Comparison of ENCODE assay signal across 27 mouse cellular contexts in the genomic region with DNA sequence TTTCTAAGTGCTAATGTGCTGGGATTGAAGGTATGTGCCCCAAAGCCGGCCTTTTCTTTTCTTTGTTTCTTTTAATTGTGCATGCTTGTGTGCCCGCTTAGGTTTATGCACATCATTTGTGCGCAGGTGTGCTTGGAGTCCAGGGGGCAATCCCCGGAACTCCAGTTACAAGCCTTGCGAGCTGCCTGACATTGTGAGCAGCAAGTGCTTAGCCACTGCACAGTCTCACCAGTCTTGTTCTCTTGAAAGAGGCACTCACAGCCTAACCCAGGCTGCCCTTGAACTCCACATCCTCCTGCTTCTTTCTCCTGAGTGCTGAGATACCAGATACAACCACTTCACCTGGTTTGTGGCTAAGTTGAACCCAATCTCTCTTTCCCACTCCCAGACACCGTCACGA. TPM values are rescaled to one million over a fixed set of nuclear protein-coding genes. Genes with fewer than 3 reads are reported as not detected.
DNase-seq lines count a peak whose midpoint lies in the region; ATAC-seq and TF ChIP-seq lines count a peak whose summit lies in the region.
"Had no signal": no experiment of that assay in that cellular context is flagged by ENCODE, and none has a peak within 500 bp of the region (broad histone marks: within the 10 kb centered on the region; RNA-seq: fewer than 3 reads in every experiment).

No protein-coding gene starts in this region.

- no peak for ATAC-seq in liver, embryonic 13.5 days (ENCODE audit: low read depth)
- no peak for ATAC-seq in liver, postnatal 0 days
- ATAC-seq: forebrain, embryonic 14.5 days had no signal

- DNase-seq in liver, embryonic 13.5 days = no peak
- DNase-seq in liver, postnatal 0 days = no peak
- DNase-seq in 416B (ENCODE audit: low read depth) = peak; percentile 61
- DNase-seq in ZHBTc4 (ENCODE audit: low read depth, low spot score) = peak; percentile 56
- DNase-seq in left cerebral cortex, adult 18-20 months (ENCODE audit: low spot score in 2 of 2) = no peak
- no peak for DNase-seq in kidney, postnatal 25 days
- DNase-seq: adrenal gland, postnatal 14 days; cerebellum, adult 9-10 months; gastrocnemius, adult 2 months; kidney, adult 9 months; kidney, postnatal 4 days; layer of hippocampus, adult 9-11 months; midbrain, embryonic 14.5 days; right cerebral cortex, postnatal 14 days; spleen, adult 18-20 months had no signal

- H3K4me2 ChIP-seq in liver, embryonic 13.5 days = no peak overlapping the region
- no peak overlapping the region for H3K4me2 ChIP-seq in liver, postnatal 0 days (ENCODE audit: low read depth, low read length)
- H3K4me2 ChIP-seq: embryonic facial prominence, embryonic 15.5 days; hindbrain, embryonic 15.5 days; neural tube, embryonic 12.5 days had no signal

- H3K27ac ChIP-seq in liver, embryonic 13.5 days = peak overlapping the region; percentile 56
- H3K27ac ChIP-seq in liver, postnatal 0 days (ENCODE audit: low read depth) = no peak overlapping the region
- peak overlapping the region; percentile 77 for H3K27ac ChIP-seq in ES-Bruce4 (ENCODE audit: insufficient read depth, low read length)
- H3K27ac ChIP-seq: embryonic facial prominence, embryonic 15.5 days; gastrocnemius, adult 2 months; hindbrain, embryonic 15.5 days; left cerebral cortex, adult 2 months; neural tube, embryonic 12.5 days had no signal

- no peak for TF ChIP-seq POLR2A in ES-Bruce4 (IDR thresholded peaks at IDR 0.05; ENCODE audit: insufficient read depth, low read length)

- WGBS in liver, embryonic 13.5 days (ENCODE audit: insufficient replicate concordance) = 69% methylated on average over 7 of the region's 7 CpGs
- 70% methylated on average over 7 of the region's 7 CpGs for WGBS in liver, postnatal 0 days (ENCODE audit: insufficient replicate concordance)

- no peak for TF ChIP-seq EP300 in liver, postnatal 0 days (IDR thresholded peaks at IDR 0.05; ENCODE audit: low read depth)
- 0 out of 2 replicates have a peak, but pooled peaks have one; percentile 51 for TF ChIP-seq EP300 in ES-Bruce4 (IDR thresholded peaks at IDR 0.05; ENCODE audit: insufficient read depth, low read depth, low read length)

- peaks cover 56% of the 10 kb centered on the region for H3K4me1 ChIP-seq in liver, embryonic 13.5 days (replicated peaks)
- H3K4me1 ChIP-seq in liver, postnatal 0 days (ENCODE audit: insufficient read depth) = peaks cover 25% of the 10 kb centered on the region
- H3K4me1 ChIP-seq in ES-Bruce4 (ENCODE audit: control insufficient read depth, insufficient read depth, low read length) = peaks cover 3% of the 10 kb centered on the region
- H3K4me1 ChIP-seq: embryonic facial prominence, embryonic 15.5 days; hindbrain, embryonic 15.5 days; neural tube, embryonic 12.5 days had no signal

- H3K36me3 ChIP-seq in liver, embryonic 13.5 days = no peaks in the 10 kb centered on the region
- no peaks in the 10 kb centered on the region for H3K36me3 ChIP-seq in liver, postnatal 0 days (replicated peaks; ENCODE audit: insufficient read depth, low read length)
- H3K36me3 ChIP-seq in ES-Bruce4 (ENCODE audit: control insufficient read depth, insufficient read depth, low read length, poor library complexity, severe bottlenecking) = no peaks in the 10 kb centered on the region
- H3K36me3 ChIP-seq: embryonic facial prominence, embryonic 15.5 days; heart, embryonic 10.5 days; hindbrain, embryonic 15.5 days; neural tube, embryonic 12.5 days had no signal

- H3K9ac ChIP-seq in liver, embryonic 13.5 days = no peak overlapping the region
- no peak overlapping the region for H3K9ac ChIP-seq in liver, postnatal 0 days (replicated peaks)
- H3K9ac ChIP-seq in ES-Bruce4 (ENCODE audit: low read depth, poor library complexity, severe bottlenecking) = 0 out of 2 replicates have a peak overlapping the region, but pooled peaks have one; percentile 0
- H3K9ac ChIP-seq: embryonic facial prominence, embryonic 15.5 days; hindbrain, embryonic 15.5 days; neural tube, embryonic 12.5 days had no signal

- no peaks in the 10 kb centered on the region for H3K9me3 ChIP-seq in liver, embryonic 13.5 days (replicated peaks)
- no peaks in the 10 kb centered on the region for H3K9me3 ChIP-seq in liver, postnatal 0 days (ENCODE audit: low read length)
- no peaks in the 10 kb centered on the region for H3K9me3 ChIP-seq in ES-Bruce4 (replicated peaks; ENCODE audit: control insufficient read depth, insufficient read depth, low read length, poor library complexity, severe bottlenecking)
- H3K9me3 ChIP-seq: embryonic facial prominence, embryonic 15.5 days; heart, embryonic 10.5 days; hindbrain, embryonic 15.5 days; neural tube, embryonic 12.5 days had no signal

- no peaks in the 10 kb centered on the region for H3K27me3 ChIP-seq in liver, embryonic 13.5 days
- H3K27me3 ChIP-seq in liver, postnatal 0 days (ENCODE audit: insufficient read depth, low read length) = no peaks in the 10 kb centered on the region
- H3K27me3 ChIP-seq in ES-Bruce4 (ENCODE audit: control insufficient read depth, insufficient read depth, low read length, poor library complexity, severe bottlenecking) = no peaks in the 10 kb centered on the region
- H3K27me3 ChIP-seq: embryonic facial prominence, embryonic 15.5 days; hindbrain, embryonic 15.5 days; neural tube, embryonic 12.5 days had no signal

- H3K4me3 ChIP-seq in liver, embryonic 13.5 days (replicated peaks) = no peak overlapping the region
- no peak overlapping the region for H3K4me3 ChIP-seq in liver, postnatal 0 days (ENCODE audit: low read depth, low read length)
- H3K4me3 ChIP-seq in ES-Bruce4 (ENCODE audit: low read depth, low read length) = no peak overlapping the region
- H3K4me3 ChIP-seq: embryonic facial prominence, embryonic 15.5 days; gastrocnemius, adult 2 months; heart, embryonic 10.5 days; hindbrain, embryonic 15.5 days; left cerebral cortex, adult 2 months; neural tube, embryonic 12.5 days had no signal

- no peak for TF ChIP-seq CTCF in liver, postnatal 0 days (IDR thresholded peaks at IDR 0.05; ENCODE audit: low read depth)
- no peak for TF ChIP-seq CTCF in ES-Bruce4 (IDR thresholded peaks at IDR 0.05; ENCODE audit: low read depth, low read length)

RNA-seq across cellular contexts. Expression of a gene that starts 12.5 kb away (rescaled TPM):
- 0.38 and 0.74 TPM in 2 replicates for polyA plus RNA-seq in liver, embryonic 13.5 days (2015; fragmentation: Nextera tagmentation; extraction: Ambion mirVana)
- polyA plus RNA-seq in liver, postnatal 0 days (2015; fragmentation: Nextera tagmentation; extraction: Ambion mirVana) = 65.0 and 73.7 TPM in 2 replicates
- 22.4 and 26.3 TPM in 2 replicates for polyA plus RNA-seq in ES-Bruce4 (2011; ENCODE audit: insufficient read depth, insufficient read length, low read depth, missing spikeins)
- total RNA-seq in left cerebral cortex, adult 18-20 months (2021) = under 1 TPM in 1 of 2 experiments, not detected in 1; 0.49 TPM
- total RNA-seq: common myeloid progenitor, adult 5-6 weeks; gastrocnemius, adult 2 months; hematopoietic stem cell, adult 5-6 weeks; megakaryocyte-erythroid progenitor cell, adult 5-6 weeks had no signal
- polyA plus RNA-seq: C2C12 had no signal

RNA-seq across cellular contexts. Expression of a gene that starts 26.8 kb away (rescaled TPM):
- polyA plus RNA-seq in liver, embryonic 13.5 days (2015; fragmentation: Nextera tagmentation; extraction: Ambion mirVana) = 0.15 and 0.32 TPM in 2 replicates
- polyA plus RNA-seq in liver, postnatal 0 days (2015; fragmentation: Nextera tagmentation; extraction: Ambion mirVana) = 0.13 and 0.32 TPM in 2 replicates
- 259 and 279 TPM in 2 replicates for polyA plus RNA-seq in ES-Bruce4 (2011; ENCODE audit: insufficient read depth, insufficient read length, low read depth, missing spikeins)
- not detected for total RNA-seq in left cerebral cortex, adult 18-20 months (2021)
- total RNA-seq: adrenal gland, postnatal 14 days; common myeloid progenitor, adult 5-6 weeks; gastrocnemius, adult 2 months; hematopoietic stem cell, adult 5-6 weeks; left cerebral cortex, adult 2 months; left cerebral cortex, postnatal 36 days; megakaryocyte-erythroid progenitor cell, adult 5-6 weeks had no signal
- polyA plus RNA-seq: forebrain, embryonic 14.5 days; midbrain, embryonic 14.5 days had no signal

RNA-seq across cellular contexts. Expression of a gene that starts 35.4 kb away (rescaled TPM):
- polyA plus RNA-seq in liver, embryonic 13.5 days (2015; fragmentation: Nextera tagmentation; extraction: Ambion mirVana) = 37.0 and 37.3 TPM in 2 replicates
- polyA plus RNA-seq in liver, postnatal 0 days (2015; fragmentation: Nextera tagmentation; extraction: Ambion mirVana) = 47.9 and 49.2 TPM in 2 replicates
- polyA plus RNA-seq in ES-Bruce4 (2011; ENCODE audit: insufficient read depth, insufficient read length, low read depth, missing spikeins) = 45.8 and 48.4 TPM in 2 replicates
- 10 to 100 TPM; 34.3 to 38.1 TPM for total RNA-seq in left cerebral cortex, adult 18-20 months (2021)

RNA-seq across cellular contexts. Expression of a gene that starts 41.4 kb away (rescaled TPM):
- 10.6 and 12.2 TPM in 2 replicates for polyA plus RNA-seq in liver, embryonic 13.5 days (2015; fragmentation: Nextera tagmentation; extraction: Ambion mirVana)
- polyA plus RNA-seq in liver, postnatal 0 days (2015; fragmentation: Nextera tagmentation; extraction: Ambion mirVana) = 17.3 and 21.7 TPM in 2 replicates
- polyA plus RNA-seq in ES-Bruce4 (2011; ENCODE audit: insufficient read depth, insufficient read length, low read depth, missing spikeins) = 36.3 and 37.5 TPM in 2 replicates
- total RNA-seq in left cerebral cortex, adult 18-20 months (2021) = 1 to 10 TPM; 7.4 to 9.7 TPM

RNA-seq across cellular contexts. Expression of a gene that starts 49.8 kb away (rescaled TPM):
- polyA plus RNA-seq in liver, embryonic 13.5 days (2015; fragmentation: Nextera tagmentation; extraction: Ambion mirVana) = 1.3 and 1.5 TPM in 2 replicates
- polyA plus RNA-seq in liver, postnatal 0 days (2015; fragmentation: Nextera tagmentation; extraction: Ambion mirVana) = 2.3 and 2.5 TPM in 2 replicates
- polyA plus RNA-seq in ES-Bruce4 (2011; ENCODE audit: insufficient read depth, insufficient read length, low read depth, missing spikeins) = 9.3 and 10.5 TPM in 2 replicates
- 100 to 1,000 TPM; 309 to 311 TPM for total RNA-seq in left cerebral cortex, adult 18-20 months (2021)
- total RNA-seq: hematopoietic stem cell, adult 5-6 weeks had no signal

Comparison
In these comparisons a context has a peak if more than half of its experiments do, and no peak if none do; other contexts are left out.
1. RNA of a gene that starts 12.5 kb away (polyA plus RNA-seq): 65.0 to 73.7 TPM in liver, postnatal 0 days and 22.4 to 26.3 TPM in ES-Bruce4; 0.38 to 0.74 TPM in liver, embryonic 13.5 days; every median in the first group is over 10 times any median in the second.
2. DNase-seq: peak in 416B (single experiment) and ZHBTc4 (single experiment); none in liver, embryonic 13.5 days (single experiment), liver, postnatal 0 days (single experiment), left cerebral cortex, adult 18-20 months (0 of 2) and kidney, postnatal 25 days (0 of 2).
3. RNA of a gene that starts 26.8 kb away (polyA plus RNA-seq): 259 to 279 TPM in ES-Bruce4; 0.13 to 0.32 TPM in liver, postnatal 0 days and 0.15 to 0.32 TPM in liver, embryonic 13.5 days; every median in the first group is over 100 times any median in the second.